Mouse (Mus musculus) limb, embryonic 11.5 days (tissue): ENCODE data around the gene Slc28a3. TPM values are rescaled to one million over a fixed set of nuclear protein-coding genes. Genes with fewer than 3 reads are reported as not detected.
A peak's percentile ranks its signal among the peaks of the same experiment; 100 is the strongest.

ENCODE experiments used
- ATAC-seq: fragments of 200-750 bp; cut with Nextera tagmentation; 2 replicates; pipeline ENCODE4 v1.8.0; 2017; ENCODE audit warnings: low read depth; ENCODE audit not compliant: insufficient number of reproducible peaks, low FRiP score, low TSS enrichment
- DNase-seq: peaks from one replicate; pipeline ENCODE4 v3.0.0-alpha.2; 2015; ENCODE audit warnings: low spot score
- H3K27ac ChIP-seq: fragments of 300-500 bp; sonication (generic); replicated peaks from 2 replicates; pipeline ENCODE4 v1.5.1; 2014; ENCODE audit warnings: low read depth, mild to moderate bottlenecking, low read length
- H3K27me3 ChIP-seq: fragments of 300-500 bp; sonication (generic); 2 replicates; pipeline ENCODE4 v1.6.1; 2014; ENCODE audit warnings: mild to moderate bottlenecking, low read length, mixed read lengths; ENCODE audit not compliant: control insufficient read depth, insufficient read depth
- H3K36me3 ChIP-seq: fragments of 300-500 bp; sonication (generic); 2 replicates; pipeline ENCODE4 v1.6.1; 2014; ENCODE audit warnings: mild to moderate bottlenecking, low read length, moderate library complexity, mixed read lengths; ENCODE audit not compliant: control insufficient read depth, insufficient read depth
- H3K4me1 ChIP-seq: fragments of 300-500 bp; sonication (generic); 2 replicates; pipeline ENCODE4 v1.6.1; 2014; ENCODE audit warnings: low read length, mixed read lengths; ENCODE audit not compliant: control insufficient read depth, insufficient read depth
- H3K4me2 ChIP-seq: fragments of 300-500 bp; sonication (generic); 2 replicates; pipeline ENCODE4 v1.6.1; 2014; ENCODE audit warnings: low read depth, mild to moderate bottlenecking, moderate library complexity; ENCODE audit not compliant: severe bottlenecking
- H3K4me3 ChIP-seq: fragments of 300-500 bp; sonication (generic); 2 replicates; pipeline ENCODE4 v1.5.1; 2014; ENCODE audit warnings: low read depth, low read length
- H3K9ac ChIP-seq: fragments of 300-500 bp; sonication (generic); 2 replicates; pipeline ENCODE4 v1.6.1; 2014; ENCODE audit warnings: mild to moderate bottlenecking, low read length
- H3K9me3 ChIP-seq: fragments of 300-500 bp; sonication (generic); 2 replicates; pipeline ENCODE4 v1.6.1; 2016; ENCODE audit warnings: low read length; ENCODE audit not compliant: control insufficient read depth
- WGBS: fragments of 180-500 bp; shearing (Covaris S2); extraction: QIAGEN DNeasy Blood & Tissue Kit; methylation state at CpG from one replicate; pipeline ENCODE4 v1.1.7; 2014; 5-methylcytosine and 5-hydroxymethylcytosine counted together
- polyA plus RNA-seq: library from polyadenylated mRNA; unstranded; fragments of >200 nt; fragmentation: Nextera tagmentation; extraction: Ambion mirVana; gene quantifications from 2 replicates; pipeline ENCODE4 v1.2.1, GENCODE M21; 2014

The Slc28a3 gene
- polyA plus RNA-seq, 1 experiment from 2014 or later, result 0.03 TPM

- Histone ChIP-seq H3K4me2 (no peak overlapping the region), H3K9ac (no peak overlapping the region), H3K27me3 (no peaks in the 10 kb centered on the region), H3K4me1 (no peaks in the 10 kb centered on the region), H3K4me3 (no peak overlapping the region), H3K27ac (no peak overlapping the region), H3K36me3 (no peaks in the 10 kb centered on the region), H3K9me3 (no peaks in the 10 kb centered on the region)
- 27% methylated on average over 5 of the region's 5 CpGs for WGBS
- no peak for ATAC-seq
- peak; percentile 35 for DNase-seq
Measured at GRCm38 (mm10) chr13:58555561-58555960, 55.1 kb downstream of the Slc28a3 start.

GRCm38 (mm10) chr13:58551924-58552323, 58.8 kb downstream of the Slc28a3 start:
- no peak for DNase-seq
- 83% methylated on average over 4 of the region's 4 CpGs for WGBS
- Histone ChIP-seq H3K4me1 (no peaks in the 10 kb centered on the region), H3K27ac (no peak overlapping the region), H3K9ac (no peak overlapping the region), H3K9me3 (no peaks in the 10 kb centered on the region), H3K36me3 (no peaks in the 10 kb centered on the region), H3K27me3 (no peaks in the 10 kb centered on the region), H3K4me2 (no peak overlapping the region), H3K4me3 (no peak overlapping the region)
- no peak for ATAC-seq

DNA sequence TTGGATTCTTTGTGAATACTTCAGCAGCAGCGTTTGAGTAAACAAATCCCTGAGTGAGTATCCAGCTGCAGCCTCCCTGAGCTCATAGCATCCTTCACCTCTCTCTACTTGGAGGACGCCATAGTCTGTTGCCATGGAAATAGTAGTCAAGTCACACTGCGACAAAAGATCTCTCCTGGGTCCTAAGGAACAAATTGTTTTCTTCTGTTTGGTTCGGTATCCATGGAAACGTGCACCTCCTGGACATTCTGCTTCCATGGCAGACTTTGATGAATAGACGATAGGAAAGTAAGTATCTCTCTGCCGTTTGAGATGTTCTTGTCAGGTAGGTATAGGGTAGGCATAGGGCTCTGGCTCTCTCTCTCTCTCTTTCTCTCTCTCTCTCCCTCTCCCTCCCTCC, 63.1 kb downstream of the Slc28a3 start:
- Histone ChIP-seq H3K36me3 (no peaks in the 10 kb centered on the region), H3K9me3 (no peaks in the 10 kb centered on the region), H3K4me1 (peaks cover 7% of the 10 kb centered on the region; the same call in 1 of the 2 replicates), H3K27me3 (no peaks in the 10 kb centered on the region), H3K4me3 (no peak overlapping the region), H3K4me2 (no peak overlapping the region), H3K9ac (no peak overlapping the region), H3K27ac (no peak overlapping the region)
- 61% methylated on average over 7 of the region's 7 CpGs for WGBS
- ATAC-seq (no peak), DNase-seq (no peak)

DNA sequence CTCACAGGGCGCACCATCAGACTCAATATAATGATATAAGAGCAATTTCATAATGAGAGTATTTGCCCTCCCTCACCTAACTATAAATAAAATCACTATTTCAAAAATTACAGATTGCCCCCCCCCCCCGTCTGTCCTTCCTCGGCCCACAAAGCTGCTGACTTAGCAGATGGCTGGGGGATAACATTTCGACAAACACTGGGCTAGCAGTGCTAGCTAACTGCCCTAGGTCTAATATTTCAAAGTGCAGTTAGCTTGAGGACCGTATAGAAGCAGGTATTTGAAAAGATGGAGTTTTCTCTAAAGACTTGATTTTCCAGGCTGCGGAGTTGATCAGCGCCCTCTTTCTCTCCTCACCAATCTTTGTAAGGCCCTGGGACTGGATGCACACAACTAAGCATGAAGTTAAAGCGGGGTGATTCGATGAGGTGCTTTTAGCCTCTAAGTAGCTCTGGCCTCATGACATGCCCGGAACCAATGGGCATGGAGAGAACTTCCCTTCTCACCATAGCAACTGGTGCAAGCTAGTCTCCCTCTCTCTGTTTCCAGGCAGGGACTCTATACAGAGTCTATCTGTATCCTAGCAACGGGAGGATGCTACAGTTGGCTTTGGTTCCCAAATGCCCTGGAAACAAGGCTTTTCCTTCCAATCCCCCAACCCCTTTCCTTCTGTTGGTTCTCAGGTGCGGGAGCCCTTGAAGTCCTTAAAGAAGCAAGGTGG, 66.8 kb downstream of the Slc28a3 start:
- Histone ChIP-seq H3K27ac (no peak overlapping the region), H3K27me3 (no peaks in the 10 kb centered on the region), H3K4me2 (no peak overlapping the region), H3K36me3 (no peaks in the 10 kb centered on the region), H3K9me3 (no peaks in the 10 kb centered on the region), H3K4me3 (no peak overlapping the region), H3K9ac (no peak overlapping the region), H3K4me1 (peaks cover 7% of the 10 kb centered on the region; the same call in 1 of the 2 replicates)
- WGBS, result 63% methylated on average over 12 of the region's 12 CpGs
- no peak for DNase-seq
- no peak for ATAC-seq

DNA sequence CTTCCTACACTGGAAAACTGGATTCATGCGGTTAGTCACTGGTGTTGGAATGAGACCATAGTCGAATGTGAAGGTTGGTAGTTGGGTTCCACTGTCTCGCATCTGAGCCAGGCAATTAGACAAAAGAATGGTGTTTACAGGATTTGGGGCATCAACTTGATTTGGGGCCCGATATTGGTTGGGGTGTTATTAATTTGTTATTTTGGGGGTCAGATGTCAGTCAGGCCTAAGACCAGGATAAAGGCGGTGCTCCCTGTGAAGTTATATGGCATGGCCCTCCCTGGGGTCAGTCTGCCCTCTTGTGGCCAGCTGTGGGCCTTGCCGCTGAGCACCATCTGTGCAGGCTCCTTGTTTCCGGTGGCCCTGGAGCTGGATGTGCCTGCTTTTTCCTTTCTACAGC, 67.6 kb downstream of the Slc28a3 start:
- WGBS, result 43% methylated on average over 7 of the region's 7 CpGs

DNA sequence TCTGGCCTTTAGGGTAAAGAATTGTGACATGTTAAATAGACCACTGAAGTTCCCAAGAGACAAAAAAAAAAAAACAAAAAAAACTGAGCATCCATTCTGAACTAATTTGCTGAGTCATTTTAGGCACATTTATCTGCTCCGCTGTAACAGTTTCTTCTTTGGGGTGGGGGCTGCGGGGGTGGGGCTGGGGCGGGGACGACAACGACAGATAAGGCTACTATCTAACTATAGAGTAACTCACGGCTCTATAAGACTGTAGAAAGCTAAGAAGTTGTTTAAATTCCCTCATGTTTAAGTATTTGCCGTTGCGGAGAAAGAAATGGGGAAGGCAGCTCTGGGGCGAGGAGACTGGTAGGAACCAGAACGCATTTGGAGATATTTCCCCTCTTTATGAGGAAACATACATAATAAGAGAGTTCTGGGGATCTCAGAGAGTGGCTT, 68.1 kb downstream of the Slc28a3 start:
- no peaks in the 10 kb centered on the region for H3K27me3 ChIP-seq
- no peak overlapping the region for H3K4me2 ChIP-seq
- DNase-seq, result no peak
- H3K4me1 ChIP-seq, result peaks cover 7% of the 10 kb centered on the region; the same call in 1 of the 2 replicates
- H3K9ac ChIP-seq, result no peak overlapping the region
- H3K36me3 ChIP-seq, result no peaks in the 10 kb centered on the region
- no peak overlapping the region for H3K27ac ChIP-seq
- no peak overlapping the region for H3K4me3 ChIP-seq
- H3K9me3 ChIP-seq, result no peaks in the 10 kb centered on the region
- 87% methylated on average over 10 of the region's 10 CpGs for WGBS
- ATAC-seq, result no peak

More for the DNA sequence above, 67.6 kb downstream of the Slc28a3 start:
- Histone ChIP-seq H3K4me3 (no peak overlapping the region), H3K9ac (no peak overlapping the region), H3K36me3 (no peaks in the 10 kb centered on the region), H3K4me2 (no peak overlapping the region), H3K27ac (no peak overlapping the region), H3K4me1 (peaks cover 7% of the 10 kb centered on the region; the same call in 1 of the 2 replicates), H3K27me3 (no peaks in the 10 kb centered on the region), H3K9me3 (no peaks in the 10 kb centered on the region)
- peak; percentile 88 for DNase-seq
- ATAC-seq, result no peak

- Histone ChIP-seq H3K27me3 (no peaks in the 10 kb centered on the region), H3K4me2 (no peak overlapping the region), H3K9ac (no peak overlapping the region), H3K4me3 (no peak overlapping the region), H3K27ac (no peak overlapping the region), H3K4me1 (peaks cover 7% of the 10 kb centered on the region; the same call in 1 of the 2 replicates), H3K36me3 (no peaks in the 10 kb centered on the region), H3K9me3 (no peaks in the 10 kb centered on the region)
- DNase-seq (no peak), ATAC-seq (no peak)
- 68% methylated on average over 8 of the region's 8 CpGs for WGBS
Measured at GRCm38 (mm10) chr13:58542167-58542566, 68.5 kb downstream of the Slc28a3 start.

DNA sequence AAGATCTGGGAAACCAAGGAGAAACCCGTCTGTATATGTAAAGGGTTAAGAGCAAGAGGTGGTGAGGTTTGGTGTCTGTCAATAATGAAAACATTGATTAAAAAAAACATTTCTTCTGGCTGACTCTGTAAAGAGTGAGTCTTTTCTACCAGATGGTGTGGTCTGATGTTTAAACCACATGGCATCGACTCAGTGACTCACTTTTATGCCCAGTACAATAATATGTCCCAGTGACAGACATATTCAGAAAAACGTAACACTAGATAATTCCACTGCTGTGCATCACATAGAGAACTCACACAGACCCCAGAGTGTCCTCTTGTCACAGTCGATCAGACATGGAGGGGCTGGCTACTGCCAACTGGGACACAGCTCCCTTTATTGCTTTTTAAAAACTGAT, 69.1 kb downstream of the Slc28a3 start:
- Histone ChIP-seq H3K4me2 (no peak overlapping the region), H3K9me3 (no peaks in the 10 kb centered on the region), H3K36me3 (no peaks in the 10 kb centered on the region), H3K27me3 (no peaks in the 10 kb centered on the region), H3K9ac (no peak overlapping the region), H3K27ac (no peak overlapping the region), H3K4me1 (peaks cover 7% of the 10 kb centered on the region; the same call in 1 of the 2 replicates), H3K4me3 (no peak overlapping the region)
- 81% methylated on average over 4 of the region's 4 CpGs for WGBS
- DNase-seq, result no peak
- ATAC-seq, result no peak
